Mouse (Mus musculus) urinary bladder, adult 18-20 months (tissue): ENCODE data around the gene Mki67.
"Not testable (repeated sequence)": the region's sequence is repeated elsewhere in the genome, so short reads cannot be mapped to it uniquely, and the experiment has no call there.

ENCODE experiments used
- DNase-seq, 2 experiments: peaks; one replicate each; pipeline ENCODE4 v3.0.0; 2022; ENCODE audit warnings: low spot score in 2 of 2, mixed read lengths in 2 of 2

Mki67 gene

DNA sequence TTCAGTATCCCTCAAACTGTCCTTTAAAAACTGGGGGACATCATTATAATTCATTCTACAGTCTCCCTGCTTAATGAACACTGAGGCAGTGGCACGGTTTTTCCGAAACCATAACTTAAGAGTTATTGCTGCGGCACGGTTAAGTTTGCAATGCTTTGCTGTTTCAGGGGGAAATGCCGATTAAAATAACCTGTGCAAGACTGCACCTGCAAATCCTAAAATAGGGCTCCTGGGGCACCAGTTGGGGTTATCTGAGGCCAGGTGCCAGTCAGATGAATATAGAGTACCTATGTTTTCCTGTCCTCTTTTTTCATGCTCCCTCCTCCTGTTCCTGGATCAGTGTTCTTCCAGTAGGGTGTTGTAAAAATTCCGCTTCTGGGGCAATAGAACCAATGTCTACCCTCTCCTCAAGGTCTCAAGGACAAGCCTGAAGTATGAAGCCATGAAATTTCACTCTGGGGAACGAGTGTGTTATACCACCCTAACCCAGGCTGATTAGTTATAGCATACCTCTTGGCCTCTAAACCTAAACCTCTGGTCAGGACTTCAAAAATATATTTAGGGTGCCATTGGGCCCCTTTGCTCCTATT, 902 bp upstream of the Mki67 start:
- no peak for DNase-seq

- DNase-seq = peak; percentile 65 to 83
Observed at GRCm38 (mm10) chr7:135716445-135716877, 300 bp upstream of the Mki67 start.

DNA sequence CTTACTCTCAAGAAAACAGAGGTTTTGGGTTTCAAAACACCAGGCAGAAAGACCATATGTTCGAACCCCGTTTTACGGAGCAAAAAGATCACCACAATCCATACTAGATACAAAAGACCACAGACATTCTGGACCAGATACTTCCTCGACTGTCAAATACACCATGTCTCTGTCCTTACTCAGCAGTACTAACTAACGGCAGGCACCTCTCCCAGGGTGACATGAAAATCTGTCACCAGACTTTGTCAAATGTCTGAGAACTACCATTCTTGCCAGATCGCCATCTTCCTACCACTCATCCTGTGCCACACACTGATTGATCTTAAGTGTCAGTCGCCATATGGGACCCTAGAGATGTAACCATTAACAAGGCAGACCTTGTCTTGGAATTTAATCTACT, 995 bp downstream of the Mki67 start:
- DNase-seq = no peak

DNA sequence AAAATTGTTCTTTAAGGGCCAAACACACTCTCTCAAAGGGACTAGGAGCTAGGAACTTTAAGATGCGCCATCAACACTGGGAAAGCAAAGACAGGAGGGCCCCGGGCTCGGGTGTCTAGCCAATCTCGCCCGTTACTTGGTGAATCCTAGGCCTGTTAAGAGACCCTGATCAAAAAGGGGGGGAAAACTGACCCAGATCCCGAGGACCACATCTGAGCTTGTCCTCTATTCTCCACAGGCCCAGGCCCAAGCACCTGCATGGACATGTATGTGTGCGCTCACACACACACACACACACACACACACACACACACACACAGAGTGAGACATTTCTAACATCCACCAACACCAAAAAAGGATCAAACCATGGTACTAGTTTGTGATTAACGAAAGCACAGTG, 2.8 kb downstream of the Mki67 start:
- DNase-seq = no peak

- DNase-seq = no peak
Observed at GRCm38 (mm10) chr7:135712534-135712933, 3.6 kb downstream of the Mki67 start.

- DNase-seq = no peak
Observed at GRCm38 (mm10) chr7:135710702-135711101, 5.5 kb downstream of the Mki67 start.

GRCm38 (mm10) chr7:135705753-135706152, 10.4 kb downstream of the Mki67 start:
- no peak for DNase-seq

DNA sequence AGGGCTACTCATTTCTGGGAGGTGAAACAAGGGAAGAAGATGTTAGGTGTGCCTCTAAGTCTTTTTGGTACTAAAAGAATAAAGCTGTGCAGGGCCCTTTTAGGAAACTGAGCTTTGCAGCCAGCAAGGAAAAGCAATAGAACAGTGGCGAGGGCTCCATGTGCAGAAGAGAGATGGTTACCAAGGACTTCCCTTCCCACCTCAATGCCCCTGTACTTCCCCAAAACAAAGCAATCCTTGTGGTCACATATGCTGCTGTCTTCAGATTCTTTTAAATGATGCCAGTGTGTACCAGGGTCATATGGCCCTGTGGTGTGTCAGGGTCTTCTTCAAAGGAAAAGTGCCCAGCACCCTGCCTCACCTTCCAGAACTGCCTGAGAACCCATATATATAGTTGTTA, 11.1 kb downstream of the Mki67 start:
- no peak for DNase-seq

GRCm38 (mm10) chr7:135704251-135704650, 11.9 kb downstream of the Mki67 start:
- no peak for DNase-seq

DNA sequence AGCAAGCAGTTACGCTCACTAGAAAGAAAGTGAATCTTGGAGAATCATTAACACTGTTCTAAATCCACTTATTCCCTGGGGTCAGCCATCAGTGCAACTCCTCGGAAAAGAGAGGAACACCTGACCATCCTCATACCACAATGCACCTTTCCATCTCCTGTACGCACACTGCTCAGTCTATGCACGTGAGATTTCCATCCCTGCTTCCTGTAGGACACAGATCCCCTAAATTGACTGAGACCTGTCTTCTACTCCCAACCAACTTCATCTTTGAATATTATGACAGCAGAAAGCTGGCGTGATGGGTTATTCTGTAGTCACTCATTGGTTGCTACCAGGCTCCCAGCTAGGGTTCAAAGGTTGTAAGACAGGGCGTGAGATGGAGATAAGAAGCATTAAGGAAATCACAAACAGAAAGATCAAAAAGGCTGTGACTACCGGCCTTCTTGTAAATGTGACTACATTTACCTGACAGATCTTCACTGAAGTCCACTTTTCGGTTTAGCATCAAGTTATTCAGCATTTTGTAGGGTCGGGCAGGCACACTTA, 12.5 kb downstream of the Mki67 start:
- no peak for DNase-seq

GRCm38 (mm10) chr7:135699351-135699750, 16.8 kb downstream of the Mki67 start:
- DNase-seq = not testable (repeated sequence)

DNA sequence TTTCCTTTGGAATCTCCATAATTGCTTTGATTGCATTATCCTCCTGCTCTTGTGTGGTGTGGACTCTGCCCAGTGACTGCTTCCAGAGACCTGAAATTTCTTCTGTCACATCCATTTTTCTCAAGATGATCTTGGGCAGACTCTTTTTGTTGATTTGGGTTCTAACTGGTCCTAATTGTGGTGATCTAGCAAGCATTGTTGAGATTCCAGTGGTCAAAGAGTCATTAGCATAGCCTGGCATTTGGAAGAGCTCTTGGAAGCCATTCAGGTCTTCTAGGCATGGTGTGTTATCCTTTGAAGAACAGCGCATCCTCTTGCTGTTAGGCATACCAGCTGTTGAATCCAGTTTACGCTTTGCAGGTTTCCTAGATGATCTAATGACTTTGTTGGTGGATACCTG, 17.8 kb downstream of the Mki67 start:
- DNase-seq = no peak

- not testable (repeated sequence) for DNase-seq
Observed at GRCm38 (mm10) chr7:135697021-135697740, 19.0 kb downstream of the Mki67 start.

GRCm38 (mm10) chr7:135696127-135696526, 20.0 kb downstream of the Mki67 start:
- DNase-seq = no peak

GRCm38 (mm10) chr7:135694796-135695195, 21.4 kb downstream of the Mki67 start:
- no peak for DNase-seq

GRCm38 (mm10) chr7:135694130-135694529, 22.0 kb downstream of the Mki67 start:
- DNase-seq = no peak

GRCm38 (mm10) chr7:135691941-135692340, 24.2 kb downstream of the Mki67 start:
- DNase-seq = no peak

- DNase-seq = no peak
Observed at GRCm38 (mm10) chr7:135689396-135689795, 26.8 kb downstream of the Mki67 start.

DNA sequence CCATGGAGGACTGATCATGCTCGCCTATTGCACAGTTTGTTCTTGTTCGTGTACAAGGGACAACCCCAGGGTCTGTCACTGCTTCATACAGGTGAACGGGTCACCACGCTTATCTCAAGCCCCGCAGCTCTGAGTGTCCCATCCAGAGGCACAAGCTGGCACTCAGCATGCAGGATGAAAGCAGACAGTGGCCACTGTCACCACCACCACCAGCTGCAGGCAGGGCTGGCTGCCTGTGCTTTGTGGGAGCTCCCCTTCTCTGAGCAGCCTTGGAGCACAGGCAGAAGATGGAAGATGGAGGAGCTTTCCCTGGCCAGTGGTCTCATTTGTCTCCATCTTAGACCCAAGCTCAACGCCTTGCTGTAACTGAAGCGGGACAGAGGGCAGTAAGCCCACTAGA, 31.2 kb downstream of the Mki67 start:
- DNase-seq = no peak

DNA sequence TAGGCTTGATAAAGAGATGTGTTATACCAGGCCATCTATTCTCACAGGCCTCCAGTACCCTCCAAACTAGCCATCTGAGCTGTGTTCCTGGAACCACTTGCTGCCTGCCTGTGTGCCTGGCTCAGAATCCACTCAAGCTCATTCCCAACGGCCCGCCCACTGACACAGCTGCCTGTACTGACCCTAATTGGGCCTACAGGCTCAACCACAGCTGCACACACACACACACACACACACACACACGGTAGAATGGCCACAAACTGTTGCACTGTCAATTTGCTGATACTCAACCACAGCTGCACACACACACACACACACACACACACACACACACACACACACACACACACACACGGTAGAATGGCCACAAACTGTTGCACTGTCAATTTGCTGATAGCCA, 32.1 kb downstream of the Mki67 start:
- not testable (repeated sequence) for DNase-seq

DNA sequence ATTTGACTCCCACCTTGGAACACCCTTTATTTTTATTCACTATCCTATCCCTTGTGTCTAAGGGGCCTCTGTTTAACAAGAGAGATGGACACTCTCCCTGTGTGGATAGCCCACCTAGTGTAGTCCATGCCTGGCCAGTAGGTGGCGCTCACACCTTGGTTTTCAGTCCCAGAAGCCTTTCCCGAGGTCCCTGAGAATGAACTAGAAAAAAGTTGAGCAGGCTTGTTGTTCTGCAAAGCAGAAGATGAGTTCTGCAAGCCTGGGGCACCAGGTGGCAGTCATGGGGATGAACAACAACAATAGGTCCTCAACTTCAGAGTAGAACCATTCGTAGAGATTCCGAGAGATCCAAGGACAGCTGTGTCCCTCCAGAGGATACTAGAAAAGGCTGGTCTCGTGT, 35.8 kb downstream of the Mki67 start:
- DNase-seq = peak in 1 of 2 experiments; percentile 35

DNA sequence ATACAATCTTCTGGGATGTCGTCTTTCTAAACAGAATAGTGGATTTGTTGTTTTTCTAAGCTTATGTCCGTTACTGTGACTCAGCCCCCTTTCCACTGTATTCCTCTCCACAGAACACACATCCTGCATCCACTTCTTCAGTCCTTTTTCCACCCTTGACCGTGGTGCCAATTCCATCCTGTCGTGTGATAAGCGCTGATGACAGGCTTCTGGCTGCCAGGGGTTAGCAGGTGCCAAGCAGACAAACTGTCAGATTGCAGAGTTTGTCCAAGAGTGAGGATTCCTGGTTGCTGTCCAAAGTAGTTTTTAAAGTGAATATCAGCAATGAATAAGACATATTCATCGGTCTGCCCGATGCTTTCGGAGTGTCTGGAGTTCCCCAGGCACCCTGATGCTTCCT, 39.4 kb downstream of the Mki67 start:
- no peak for DNase-seq

- no peak for DNase-seq
Observed at GRCm38 (mm10) chr7:135673576-135673975, 42.6 kb downstream of the Mki67 start.
